Mouse (Mus musculus): ENCODE results near the gene Slc9c1.

The Slc9c1 gene

GRCm38 (mm10) chr16:45653009-45653933 is 118.2 kb downstream of the Slc9c1 start:
- H3K4me1 ChIP-seq (replicated peaks; ENCODE audit: low read depth, low read length), result peaks cover 19% of the 10 kb centered on the region
- H3K27me3 ChIP-seq (ENCODE audit: insufficient read depth, low read length), result peaks cover 31% of the 10 kb centered on the region
- peak overlapping the region; percentile 77 for H3K4me3 ChIP-seq (replicated peaks; ENCODE audit: low read length)
- no peaks in the 10 kb centered on the region for H3K9me3 ChIP-seq (ENCODE audit: low read length)
- TF ChIP-seq CTCF (conservative IDR thresholded peaks at IDR 0.05; ENCODE audit: low read length) (no peak), POU5F1 (IDR thresholded peaks at IDR 0.05; ENCODE audit: borderline replicate concordance, low read length) (no peak), NANOG (IDR thresholded peaks at IDR 0.05; ENCODE audit: borderline replicate concordance, low read length) (no peak)
- H3K36me3 ChIP-seq (ENCODE audit: insufficient read depth, low read length), result no peaks in the 10 kb centered on the region

GRCm38 (mm10) chr16:45653934-45654332 is 118.8 kb downstream of the Slc9c1 start, which contains the start of gene BC016579:
TSS of gene BC016579 (minus strand) at chr16:45654068.
- no peaks in the 10 kb centered on the region for H3K9me3 ChIP-seq (ENCODE audit: low read length)
- H3K4me1 ChIP-seq (replicated peaks; ENCODE audit: low read depth, low read length), result peaks cover 19% of the 10 kb centered on the region
- no peaks in the 10 kb centered on the region for H3K36me3 ChIP-seq (ENCODE audit: insufficient read depth, low read length)
- TF ChIP-seq NANOG (IDR thresholded peaks at IDR 0.05; ENCODE audit: borderline replicate concordance, low read length), result no peak
- no peak for TF ChIP-seq CTCF (conservative IDR thresholded peaks at IDR 0.05; ENCODE audit: low read length)
- no peak for TF ChIP-seq POU5F1 (IDR thresholded peaks at IDR 0.05; ENCODE audit: borderline replicate concordance, low read length)
- peak within 1 kb of the TSS; percentile 77 for H3K4me3 ChIP-seq (replicated peaks; ENCODE audit: low read length)
- H3K27me3 ChIP-seq (ENCODE audit: insufficient read depth, low read length), result peaks cover 31% of the 10 kb centered on the region

- Histone ChIP-seq H3K27me3 (ENCODE audit: insufficient read depth, low read length) (peaks cover 31% of the 10 kb centered on the region), H3K36me3 (ENCODE audit: insufficient read depth, low read length) (no peaks in the 10 kb centered on the region), H3K4me1 (replicated peaks; ENCODE audit: low read depth, low read length) (peaks cover 19% of the 10 kb centered on the region), H3K4me3 (replicated peaks; ENCODE audit: low read length) (no peak overlapping the region; the same call in 1 of the 2 replicates), H3K9me3 (ENCODE audit: low read length) (no peaks in the 10 kb centered on the region)
- TF ChIP-seq NANOG (IDR thresholded peaks at IDR 0.05; ENCODE audit: borderline replicate concordance, low read length) (no peak), CTCF (conservative IDR thresholded peaks at IDR 0.05; ENCODE audit: low read length) (no peak), POU5F1 (IDR thresholded peaks at IDR 0.05; ENCODE audit: borderline replicate concordance, low read length) (no peak)
These were observed 119.4 kb downstream of the Slc9c1 start for GRCm38 (mm10) chr16:45654465-45654864.

All from E14TG2a.4 (cell line).